Mouse (Mus musculus) cerebellum, adult 2 months (tissue): Measurements from ENCODE around the gene Slc39a11.

Experiments used
- CTCF ChIP-seq: fragments of 200-500 bp; IDR thresholded peaks from 2 replicates; pipeline ENCODE4 v1.5.1; 2011; ENCODE audit warnings: low read depth, mild to moderate bottlenecking, control low read depth, low read length, moderate library complexity, borderline replicate concordance; ENCODE audit not compliant: insufficient read depth
- POLR2A ChIP-seq: fragments of 200-500 bp; IDR thresholded peaks from 2 replicates; pipeline ENCODE4 v1.6.1; 2011; ENCODE audit warnings: low read length, control low read depth, borderline replicate concordance; ENCODE audit not compliant: insufficient read depth

- no peak for TF ChIP-seq CTCF
- TF ChIP-seq POLR2A = no peak
Measured at GRCm38 (mm10) chr11:113658763-113659162, 8.9 kb upstream of the Slc39a11 start.
